Mouse (Mus musculus) E14TG2a.4 (cell line): ENCODE results near the gene Gm20388.

ENCODE experiments used
- CTCF ChIP-seq: conservative IDR thresholded peaks from 2 replicates; pipeline ENCODE4 v1.5.1; 2014; ENCODE audit warnings: low read length
- NANOG ChIP-seq: IDR thresholded peaks from 2 replicates; pipeline ENCODE4 v1.6.1; 2014; ENCODE audit warnings: borderline replicate concordance, low read length, mixed read lengths
- POU5F1 ChIP-seq: IDR thresholded peaks from 2 replicates; pipeline ENCODE4 v1.6.1; 2014; ENCODE audit warnings: low read length, borderline replicate concordance

DNA sequence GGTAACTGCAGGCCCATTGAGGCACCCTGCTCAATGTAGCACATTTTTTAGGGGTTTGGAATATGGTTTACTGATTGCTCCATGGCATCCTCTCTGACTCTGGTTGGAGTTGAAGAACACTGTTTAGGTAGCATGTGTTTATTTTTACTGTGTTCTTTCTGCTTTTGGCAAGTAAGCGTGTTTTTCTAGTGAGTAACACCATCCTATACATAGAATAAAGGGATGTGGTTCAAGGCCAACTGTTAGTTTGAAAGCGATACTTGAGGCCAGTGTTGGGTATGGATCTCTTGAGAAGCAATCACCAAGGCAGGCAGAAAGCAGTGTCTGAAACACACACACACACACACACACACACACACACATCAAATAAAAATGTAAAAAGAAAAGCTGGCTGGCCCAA lies 3277.4 kb downstream of the Gm20388 start:
- TF ChIP-seq CTCF, result no peak
- TF ChIP-seq NANOG, result no peak
- TF ChIP-seq POU5F1, result no peak
